Mouse (Mus musculus) mouse embryonic stem cell (cell line): Measurements from ENCODE around the gene Hadhb.

Experiments used
- in situ Hi-C, 2 experiments: fragments of 300-500 bp; cut with MboI; formaldehyde crosslinking; loops; 1 replicate in 1 of 2; 3 replicates in 1 of 2; pipeline ENCODE4 v1.14.3; 2019 to 2020; ENCODE audit warnings: low sequenced_read_pairs in 2 of 2, low pct_unique_long_range_greater_than_20kb in 1 of 2, mixed read lengths in 1 of 2; ENCODE audit not compliant: unreplicated experiment in 1 of 2

Gene Hadhb

GRCm38 (mm10) chr5:30154474-30155394 is at the start of gene Hadhb, which contains the start of gene Hadha:
Gene Hadhb (plus strand): TSS chr5:30155248.
Gene Hadha (minus strand): TSS chr5:30155162.
- in situ Hi-C loops = no loop called here

GRCm38 (mm10) chr5:30105668-30106300 is 49.3 kb upstream of the Hadhb start, which contains the start of gene 3110082J24Rik:
Gene 3110082J24Rik (minus strand): TSS chr5:30106086.
- in situ Hi-C loops = no loop called here

GRCm38 (mm10) chr5:30106756-30107155 is 48.3 kb upstream of the Hadhb start:
- in situ Hi-C loops = no loop called here

- in situ Hi-C loops = no loop called here
These were observed 47.9 kb upstream of the Hadhb start for GRCm38 (mm10) chr5:30107186-30107585.

GRCm38 (mm10) chr5:30107611-30108041 is 47.4 kb upstream of the Hadhb start:
- in situ Hi-C loops = no loop called here

GRCm38 (mm10) chr5:30108233-30108632 is 46.8 kb upstream of the Hadhb start:
- in situ Hi-C loops = no loop called here

GRCm38 (mm10) chr5:30109899-30110298 is 45.1 kb upstream of the Hadhb start:
- in situ Hi-C loops = no loop called here

GRCm38 (mm10) chr5:30110371-30111060 is 44.5 kb upstream of the Hadhb start:
- in situ Hi-C loops = no loop called here

GRCm38 (mm10) chr5:30111126-30111525 is 43.9 kb upstream of the Hadhb start:
- in situ Hi-C loops = no loop called here

- in situ Hi-C loops = no loop called here
These were observed 43.3 kb upstream of the Hadhb start for GRCm38 (mm10) chr5:30111771-30112170.

- in situ Hi-C loops = no loop called here
These were observed 42.4 kb upstream of the Hadhb start for GRCm38 (mm10) chr5:30112533-30113068.

- in situ Hi-C loops = no loop called here
These were observed 40.9 kb upstream of the Hadhb start for GRCm38 (mm10) chr5:30113881-30114760.

- in situ Hi-C loops = no loop called here
These were observed 40.3 kb upstream of the Hadhb start for GRCm38 (mm10) chr5:30114761-30115140.

GRCm38 (mm10) chr5:30115718-30116117 is 39.3 kb upstream of the Hadhb start:
- in situ Hi-C loops = no loop called here

GRCm38 (mm10) chr5:30118018-30118417 is 37.0 kb upstream of the Hadhb start:
- in situ Hi-C loops = no loop called here

- in situ Hi-C loops = no loop called here
These were observed 35.9 kb upstream of the Hadhb start for GRCm38 (mm10) chr5:30119163-30119562.

- in situ Hi-C loops = no loop called here
These were observed 34.9 kb upstream of the Hadhb start for GRCm38 (mm10) chr5:30120106-30120505.

GRCm38 (mm10) chr5:30122481-30122880 is 32.6 kb upstream of the Hadhb start:
- in situ Hi-C loops = no loop called here
